Mouse (Mus musculus) bone marrow macrophage, adult 2 months (primary cell): ENCODE measurements around the gene Cers2.

Source experiments
- CTCF ChIP-seq: IDR thresholded peaks from 2 replicates; pipeline ENCODE4 v1.5.1; 2012; ENCODE audit warnings: low read depth, mild to moderate bottlenecking, low read length, moderate library complexity
- POLR2A ChIP-seq: IDR thresholded peaks from 2 replicates; pipeline ENCODE4 v1.6.1; 2012; ENCODE audit warnings: mild to moderate bottlenecking, low read depth, low read length, borderline replicate concordance

- TF ChIP-seq CTCF, result no peak
- TF ChIP-seq POLR2A, result no peak
Measured at GRCm38 (mm10) chr3:95283589-95283941, 31.0 kb upstream of the Cers2 start.
